Mouse (Mus musculus): ENCODE results near the gene Angel2.

Gene Angel2

DNA sequence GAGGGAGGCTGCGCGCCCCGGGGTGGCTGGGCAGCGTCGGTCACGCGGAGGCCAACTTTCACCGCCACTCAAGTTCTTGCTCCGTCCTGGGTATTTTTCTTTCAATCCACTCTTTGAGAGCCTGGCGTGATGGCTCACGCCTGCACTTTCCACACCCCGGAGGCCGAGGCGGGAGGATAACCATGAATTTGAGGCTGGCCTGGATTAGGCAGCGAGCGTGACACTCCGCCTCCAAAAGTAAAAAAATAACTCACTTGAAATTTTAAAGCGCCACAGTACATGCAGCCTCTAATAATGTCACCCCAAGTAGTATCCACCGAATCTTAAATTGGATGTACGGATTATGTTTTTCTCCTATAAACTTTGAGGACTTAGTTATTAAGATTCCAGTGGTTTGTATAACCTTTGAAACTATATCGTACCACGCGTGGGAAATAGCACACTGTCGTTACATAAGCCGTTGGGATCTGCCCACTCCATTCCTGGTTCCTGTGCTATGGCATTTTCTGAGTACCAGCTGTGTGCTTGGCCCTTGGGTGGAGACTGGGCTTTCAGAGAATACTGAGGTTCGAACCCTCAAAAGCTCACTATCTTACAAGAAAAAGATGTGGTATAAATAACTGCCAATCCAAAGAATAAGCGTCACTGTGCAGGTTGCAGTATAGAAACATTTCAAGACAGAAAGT is 4.2 kb downstream of the Angel2 start:
- no peak for DNase-seq (ENCODE audit: low spot score in 2 of 2)

DNA sequence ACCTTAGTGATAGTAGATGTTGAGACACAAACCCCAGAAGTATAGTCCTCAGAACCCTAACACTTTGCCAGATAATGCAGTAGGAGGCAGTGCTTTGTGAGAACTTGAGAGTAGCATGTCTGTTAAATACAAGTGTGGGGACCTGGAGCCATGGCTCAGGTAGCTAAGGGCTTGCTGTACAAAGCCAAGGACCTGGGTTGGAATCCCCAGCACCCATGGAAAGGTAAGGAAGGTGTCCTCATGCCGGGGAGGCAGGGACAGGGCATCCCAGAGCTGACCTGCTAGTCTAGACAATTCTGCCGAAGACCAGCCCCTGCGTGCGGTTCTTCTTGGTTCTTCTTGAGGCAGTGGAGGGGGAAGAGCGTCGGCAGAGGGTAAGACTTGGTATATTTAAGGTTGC is 5.3 kb downstream of the Angel2 start:
- no peak for DNase-seq (ENCODE audit: low spot score in 2 of 2)

DNA sequence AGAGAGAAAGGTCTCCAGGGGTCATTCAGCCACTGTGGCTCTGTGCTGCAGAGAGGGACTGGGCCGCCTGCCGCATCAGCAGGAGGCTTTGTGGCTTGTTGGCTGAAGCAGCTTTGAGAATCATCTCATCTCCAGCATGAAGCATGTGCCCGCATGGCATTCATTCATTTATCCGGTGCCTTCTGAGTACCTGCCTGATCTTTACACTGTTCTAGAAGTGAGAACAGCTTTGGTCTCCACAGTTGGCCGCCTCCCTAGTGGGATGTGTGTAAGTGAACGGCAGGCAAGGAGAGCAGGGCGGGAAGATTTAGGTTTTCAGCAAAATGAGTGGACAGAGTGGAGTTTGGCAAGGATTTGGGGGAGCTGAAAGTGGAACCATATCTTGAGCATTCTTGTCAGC is 14.9 kb downstream of the Angel2 start:
- no peak for DNase-seq (ENCODE audit: low spot score in 2 of 2)

DNA sequence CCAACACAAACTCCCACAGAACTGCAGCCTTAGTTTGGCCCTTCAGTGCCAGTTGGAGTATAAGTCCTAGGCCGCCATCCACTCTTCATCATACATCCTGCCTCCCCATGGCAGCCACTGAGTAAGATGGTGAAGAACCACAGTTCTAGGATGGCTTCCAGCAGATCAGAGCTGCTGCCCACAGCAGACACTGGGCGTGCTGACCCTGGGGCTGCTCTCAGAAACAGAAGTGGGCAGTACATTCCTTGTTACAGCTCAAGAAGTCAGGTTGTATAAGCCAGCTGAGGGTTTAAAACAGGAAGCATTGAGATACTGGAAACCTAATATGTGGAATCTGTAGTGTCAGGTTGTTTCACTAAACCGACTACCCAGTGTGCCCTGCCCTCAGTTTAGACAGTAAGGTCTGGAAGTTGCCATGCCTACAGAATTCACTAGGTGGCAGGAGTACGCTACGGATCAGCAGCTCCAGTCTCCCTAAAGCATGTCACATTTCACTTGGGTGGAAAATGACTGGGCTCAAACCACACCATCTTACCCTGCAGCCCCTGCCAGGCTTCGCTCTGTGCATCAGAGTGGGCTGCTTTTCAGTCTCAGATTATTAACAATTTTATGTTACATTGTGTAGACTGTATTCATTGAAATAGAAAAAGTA is 19.3 kb downstream of the Angel2 start:
- peak; percentile 46 to 74 for DNase-seq (ENCODE audit: low spot score in 2 of 2)

DNA sequence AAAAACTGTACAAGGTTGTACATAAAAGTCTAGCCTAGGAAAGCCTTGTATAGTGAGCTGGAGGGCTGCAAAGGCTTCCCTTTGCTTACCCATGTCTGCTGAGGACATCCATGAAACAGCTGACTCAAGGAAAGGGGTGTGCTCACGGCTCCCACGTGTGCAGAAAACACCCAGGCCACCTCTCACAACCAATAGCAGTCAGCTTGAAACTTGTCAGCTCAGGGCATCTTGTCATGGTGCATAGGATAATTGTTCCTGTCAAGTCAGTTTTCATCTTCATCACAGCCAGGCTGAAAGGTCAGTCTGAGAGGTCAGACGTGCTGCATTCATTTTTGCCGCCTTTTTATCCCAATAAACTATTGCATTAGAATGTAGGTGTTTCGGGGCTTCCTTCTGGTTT is 23.1 kb downstream of the Angel2 start:
- DNase-seq (ENCODE audit: low spot score in 2 of 2): no peak

DNA sequence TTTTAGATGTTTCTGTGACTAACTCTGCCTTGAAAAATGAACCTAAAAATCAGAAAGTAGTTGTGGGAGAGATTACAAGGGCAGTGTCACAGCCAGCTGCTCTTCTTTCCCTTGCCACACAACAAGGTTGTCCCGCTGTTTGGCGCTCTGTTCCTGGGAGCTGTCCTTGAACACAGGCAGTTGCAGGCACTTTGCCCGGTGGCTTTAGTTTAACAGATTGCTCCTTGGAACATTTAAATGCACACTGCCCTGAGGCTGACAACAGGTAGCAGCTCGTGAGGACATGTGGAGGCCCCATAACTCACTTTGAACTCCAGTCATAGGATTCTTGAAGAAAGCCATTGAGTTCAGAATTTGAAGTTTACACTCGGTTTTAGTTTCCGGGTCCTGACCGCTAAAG is 23.5 kb downstream of the Angel2 start:
- DNase-seq (ENCODE audit: low spot score in 2 of 2): no peak

DNA sequence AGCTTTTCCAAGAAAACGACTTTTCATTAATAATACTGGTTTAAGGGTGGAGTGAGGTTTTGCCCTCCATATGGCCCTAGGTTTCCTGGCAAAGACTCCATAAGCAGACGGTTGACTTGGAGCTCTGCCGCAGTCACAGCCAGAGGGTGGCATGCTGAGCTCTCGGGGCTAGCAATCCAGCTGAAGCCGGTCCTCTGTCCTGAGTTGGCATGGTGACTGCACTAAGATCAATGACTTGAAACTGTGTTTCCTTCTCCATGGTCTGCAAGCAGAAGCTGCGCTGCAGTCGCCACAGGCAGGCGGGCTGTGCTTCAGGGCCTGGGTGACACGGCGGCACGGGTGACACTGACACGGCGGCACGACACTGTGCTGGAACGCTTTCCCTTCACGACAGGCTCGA is 23.9 kb downstream of the Angel2 start:
- DNase-seq (ENCODE audit: low spot score in 2 of 2): no peak

DNA sequence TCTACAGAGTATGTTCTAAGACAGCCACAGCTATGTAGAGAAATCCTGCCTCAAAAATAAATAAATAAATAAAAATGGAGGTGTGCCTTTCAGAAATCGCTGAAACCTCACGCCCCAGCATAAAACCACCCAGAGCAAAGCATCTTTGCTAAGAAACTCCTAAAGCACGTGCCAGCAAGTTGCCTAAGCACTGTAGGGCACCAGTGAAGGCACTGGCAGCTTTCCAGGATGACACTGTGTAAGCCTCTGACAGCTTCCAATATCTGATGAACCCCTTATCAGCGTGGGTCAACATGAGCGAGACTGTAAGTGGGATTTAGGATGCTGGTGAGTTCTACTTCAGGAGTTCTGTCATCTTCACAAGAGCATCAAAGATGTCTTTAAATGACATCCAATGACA is 26.1 kb downstream of the Angel2 start:
- no peak for DNase-seq (ENCODE audit: low spot score in 2 of 2)

DNA sequence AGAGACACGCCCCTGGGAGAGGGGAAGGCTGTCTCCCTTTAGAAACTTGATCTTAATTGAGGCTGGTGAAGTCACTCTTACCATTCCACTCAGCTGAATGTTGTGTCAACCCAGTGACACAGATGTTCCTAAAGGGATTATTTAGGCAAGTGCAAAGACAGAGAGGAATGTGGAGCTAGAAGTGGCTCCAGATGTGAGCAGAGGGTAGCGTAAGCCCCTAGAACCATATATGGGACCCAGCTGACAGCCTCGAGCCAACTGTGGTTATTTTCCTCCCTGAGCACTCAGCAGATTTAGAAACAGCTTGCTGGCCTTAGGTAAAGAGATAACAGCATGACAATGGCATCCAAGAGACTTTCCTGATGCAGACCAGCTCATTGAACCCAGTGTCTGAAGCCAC is 28.1 kb downstream of the Angel2 start:
- DNase-seq (ENCODE audit: low spot score in 2 of 2): no peak

DNA sequence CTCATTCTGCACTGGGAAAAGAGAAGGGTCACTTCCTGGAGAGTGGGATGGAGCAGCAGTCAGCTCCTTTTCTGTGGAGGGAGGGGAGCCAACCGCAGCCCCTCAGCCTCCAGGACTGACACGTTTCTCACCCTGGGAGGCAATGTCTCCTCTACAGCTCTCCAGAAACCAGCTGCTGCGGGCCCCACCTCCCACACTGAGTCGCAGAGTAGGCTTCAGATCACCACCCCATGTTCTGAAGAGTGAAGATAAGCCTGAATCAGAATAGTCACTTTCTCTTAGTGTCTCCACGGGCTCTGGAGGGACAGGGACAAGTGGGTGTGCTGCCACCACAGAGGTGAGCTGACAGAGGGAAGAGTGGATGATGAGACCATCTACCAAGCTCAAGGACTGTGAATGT is 33.9 kb downstream of the Angel2 start:
- no peak for DNase-seq (ENCODE audit: low spot score in 2 of 2)

DNA sequence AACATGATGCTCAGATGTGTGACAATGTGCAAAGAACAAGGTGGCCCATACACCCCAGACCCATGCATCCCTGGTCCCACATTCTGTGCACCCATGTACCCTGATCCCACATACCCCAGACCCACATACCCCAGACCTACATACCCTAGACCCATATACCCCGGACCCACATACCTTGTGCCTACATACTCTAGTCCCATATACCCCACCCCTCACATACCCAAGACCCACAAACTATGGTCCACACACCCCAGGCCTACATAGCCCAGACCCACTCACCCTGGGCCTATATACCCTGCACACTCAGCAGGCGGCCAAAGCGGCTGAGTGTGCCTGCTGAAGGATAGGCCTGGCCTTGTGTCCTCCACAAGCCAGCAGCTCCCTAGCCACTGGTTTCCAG is 37.8 kb downstream of the Angel2 start:
- no peak for DNase-seq (ENCODE audit: low spot score in 2 of 2)

DNA sequence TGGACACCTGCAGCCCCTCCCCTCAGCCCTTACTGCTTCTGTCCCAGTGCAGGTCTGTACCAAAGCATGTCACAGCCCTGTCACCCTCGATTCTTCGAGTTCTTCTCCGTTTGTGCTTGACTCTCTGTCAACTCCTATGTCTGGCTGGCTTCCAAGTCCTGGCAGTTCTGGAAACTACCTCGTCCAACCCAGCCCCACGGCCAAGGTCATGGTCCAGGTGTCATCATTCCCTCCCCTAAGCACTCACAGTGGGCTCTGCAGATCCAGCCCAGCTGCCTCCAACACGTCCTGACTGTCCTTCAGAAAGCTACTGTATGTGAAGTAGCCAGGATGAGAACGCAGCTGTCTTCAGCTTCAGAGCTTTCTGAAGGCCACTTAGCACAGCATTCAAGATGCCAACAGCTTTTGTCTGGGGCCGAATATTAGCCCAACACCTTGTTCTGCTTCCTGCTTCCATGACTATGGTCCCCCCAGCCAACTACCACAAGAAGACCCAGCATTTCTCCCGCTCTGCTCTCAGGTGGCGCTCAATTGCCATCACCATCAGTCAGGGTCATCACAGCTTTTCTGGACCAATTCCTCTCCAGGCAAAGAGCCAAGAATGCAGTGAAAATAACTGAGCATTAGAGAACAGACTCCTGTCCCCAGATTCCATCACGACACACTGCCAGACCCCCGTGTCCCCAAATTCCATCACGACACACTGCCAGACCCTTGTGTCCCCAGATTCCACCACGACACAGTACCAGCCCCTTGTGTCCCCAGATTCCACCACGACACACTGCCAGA is 40.3 kb downstream of the Angel2 start:
- no peak for DNase-seq (ENCODE audit: low spot score in 2 of 2)

DNA sequence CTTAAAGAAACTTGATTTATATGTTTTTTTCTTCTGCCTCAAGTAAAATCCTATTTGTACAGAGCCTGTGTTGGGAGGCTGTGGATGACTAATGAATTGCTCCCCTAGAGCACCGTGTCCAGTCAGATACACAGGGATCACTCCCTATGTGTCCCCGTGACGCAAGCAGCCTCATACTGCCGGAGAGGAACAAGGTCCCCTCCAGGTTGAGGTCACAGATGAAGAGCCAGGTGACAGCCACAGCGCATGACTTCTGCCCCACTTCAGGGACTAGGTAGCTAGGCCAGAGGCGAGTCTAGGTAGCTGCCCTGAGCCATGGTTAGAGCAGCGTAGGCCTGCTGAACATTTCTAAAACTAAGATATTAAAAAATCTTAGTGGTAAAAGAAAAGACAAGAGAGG is 43.1 kb downstream of the Angel2 start:
- no peak for DNase-seq (ENCODE audit: low spot score in 2 of 2)

DNA sequence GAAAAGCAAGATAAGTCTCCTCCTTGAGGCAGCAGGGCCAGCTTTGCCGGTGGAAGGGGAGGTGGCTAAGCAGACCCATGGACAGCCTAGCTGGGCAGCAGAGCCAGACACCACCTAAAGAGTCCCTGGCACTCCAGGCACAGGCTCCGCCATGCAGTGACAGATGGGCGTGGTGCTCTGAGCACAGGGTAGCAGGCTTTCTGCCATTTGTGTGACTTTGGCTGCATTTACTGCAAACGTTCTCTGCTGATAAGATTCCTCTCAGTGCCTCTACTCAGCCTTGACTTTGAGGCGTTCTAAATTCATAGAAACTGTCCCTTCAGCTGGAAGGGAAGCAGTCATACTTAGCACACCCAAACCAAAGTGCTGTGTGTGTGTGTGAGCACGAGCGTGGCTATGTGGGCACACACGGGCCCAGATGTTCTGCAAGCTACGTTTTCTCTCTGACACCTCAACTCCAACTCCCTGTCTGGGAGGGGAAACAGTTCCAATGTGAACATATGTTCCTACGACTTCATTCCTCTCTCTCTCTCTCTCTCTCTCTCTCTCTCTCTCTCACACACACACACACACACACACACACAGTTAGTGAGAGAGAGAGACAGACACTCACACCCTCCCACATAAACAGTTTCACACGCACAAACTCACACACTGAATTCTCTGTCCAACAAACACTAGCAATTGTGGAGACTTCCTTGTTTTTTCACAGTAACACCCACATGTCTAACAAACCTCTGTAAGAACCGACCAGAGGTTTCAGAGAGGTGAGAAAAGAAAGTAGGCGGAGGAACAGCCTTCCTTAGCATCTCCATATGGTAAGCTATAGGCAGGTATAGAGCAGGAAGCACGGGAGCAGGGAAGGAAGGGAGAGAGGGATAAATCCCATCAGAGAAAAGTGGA is 47.0 kb downstream of the Angel2 start:
- no peak for DNase-seq (ENCODE audit: low spot score in 2 of 2)

DNA sequence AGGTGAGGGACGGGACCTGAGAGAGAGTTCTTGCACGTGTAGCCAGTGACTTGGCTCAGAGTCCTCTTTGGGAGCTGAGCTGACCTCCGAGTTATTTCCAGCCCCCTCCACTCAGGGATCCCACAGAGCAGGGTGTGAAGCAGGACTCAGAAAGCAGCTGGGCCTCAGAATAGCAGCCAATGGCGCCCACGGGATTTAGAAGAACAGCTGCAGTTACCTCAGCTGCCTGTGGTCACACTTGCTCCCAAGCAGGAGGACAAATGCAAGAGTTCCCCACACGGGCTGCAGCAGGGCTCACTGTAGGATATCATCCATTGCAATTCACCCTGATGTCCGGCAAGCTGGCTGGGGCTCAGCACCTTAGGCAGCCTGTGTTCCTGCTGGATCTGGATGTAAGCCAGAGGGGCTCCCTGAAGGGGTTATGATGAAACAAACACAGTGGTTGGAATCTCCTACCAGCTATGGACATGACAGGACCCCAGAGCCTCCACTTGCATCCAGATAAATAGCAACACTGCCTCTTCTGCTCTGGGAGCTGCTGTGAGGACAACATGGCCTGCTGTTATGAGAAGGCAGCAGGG is 47.8 kb downstream of the Angel2 start:
- no peak for DNase-seq (ENCODE audit: low spot score in 2 of 2)

DNA sequence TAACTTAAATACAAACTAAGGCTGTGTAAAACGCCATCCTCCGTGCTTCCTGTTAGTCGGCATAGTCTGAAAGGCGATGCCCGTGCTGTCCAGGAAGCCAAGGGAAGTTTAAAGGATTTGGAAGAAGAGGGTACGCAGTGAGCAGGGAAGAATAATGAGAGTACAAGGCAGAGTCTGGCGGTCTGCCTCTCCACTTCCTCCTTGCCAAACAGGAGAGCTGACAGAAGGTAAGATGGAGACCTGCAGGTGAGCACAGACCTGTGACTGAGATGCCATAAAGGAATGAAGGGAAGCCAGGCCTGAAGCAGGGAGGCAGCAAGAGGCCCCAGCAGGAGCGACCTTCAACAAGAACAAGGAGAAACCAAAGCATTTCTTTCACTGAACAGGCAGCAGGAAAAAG is 49.3 kb downstream of the Angel2 start:
- no peak for DNase-seq (ENCODE audit: low spot score in 2 of 2)

DNA sequence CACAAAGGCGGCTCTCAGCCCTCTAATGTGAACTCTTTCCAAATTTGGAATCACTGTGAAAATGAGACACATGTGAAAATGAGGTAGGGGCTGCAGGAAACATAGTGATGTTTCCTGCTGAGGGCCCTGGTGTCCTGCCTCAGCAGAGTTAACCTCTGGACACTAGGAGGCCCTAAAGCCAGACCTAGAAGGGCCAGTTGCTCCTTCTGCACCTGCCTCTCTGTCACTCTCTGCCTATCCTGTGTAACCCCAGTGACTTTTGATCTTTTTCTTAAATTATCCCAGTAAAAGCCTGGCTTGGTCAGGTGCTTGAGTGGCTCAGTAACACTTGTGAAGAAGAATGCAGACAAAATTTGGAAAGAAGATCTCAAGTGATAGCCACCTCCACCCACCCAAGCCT is 49.9 kb downstream of the Angel2 start:
- no peak for DNase-seq (ENCODE audit: low spot score in 2 of 2)

DNA sequence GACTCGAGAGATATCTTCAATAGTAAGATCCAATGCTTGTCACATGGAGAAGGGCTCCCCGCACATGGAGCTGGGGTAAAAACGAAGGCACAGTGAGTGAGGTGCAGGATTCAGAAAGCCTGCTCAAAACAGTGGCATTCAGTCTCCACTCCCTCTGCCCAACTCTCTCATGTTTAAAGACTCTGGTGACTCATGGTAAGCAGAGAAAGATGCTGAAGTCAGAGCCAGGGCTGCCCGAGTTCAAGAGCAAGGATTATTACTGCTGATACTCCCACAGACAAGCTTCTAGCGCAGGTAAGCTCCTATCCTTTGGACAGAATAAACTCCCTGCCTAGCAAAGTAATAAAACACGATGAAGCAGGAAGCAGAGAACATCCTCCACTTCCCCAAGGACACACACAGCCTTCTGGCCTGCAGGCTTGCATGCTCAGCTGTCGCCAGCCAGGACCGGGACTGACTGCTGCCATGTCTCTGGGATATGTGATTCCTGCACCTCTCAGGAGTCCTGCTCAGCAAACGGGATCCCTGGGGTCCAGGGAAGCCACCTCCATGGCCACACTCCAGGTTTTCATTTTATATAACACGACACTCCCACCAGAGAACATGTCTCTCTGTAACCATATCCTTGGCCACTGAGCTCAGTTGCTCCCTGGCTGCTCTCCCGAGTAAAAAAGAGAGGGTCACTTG is 52.1 kb downstream of the Angel2 start:
- no peak for DNase-seq (ENCODE audit: low spot score in 2 of 2)

DNA sequence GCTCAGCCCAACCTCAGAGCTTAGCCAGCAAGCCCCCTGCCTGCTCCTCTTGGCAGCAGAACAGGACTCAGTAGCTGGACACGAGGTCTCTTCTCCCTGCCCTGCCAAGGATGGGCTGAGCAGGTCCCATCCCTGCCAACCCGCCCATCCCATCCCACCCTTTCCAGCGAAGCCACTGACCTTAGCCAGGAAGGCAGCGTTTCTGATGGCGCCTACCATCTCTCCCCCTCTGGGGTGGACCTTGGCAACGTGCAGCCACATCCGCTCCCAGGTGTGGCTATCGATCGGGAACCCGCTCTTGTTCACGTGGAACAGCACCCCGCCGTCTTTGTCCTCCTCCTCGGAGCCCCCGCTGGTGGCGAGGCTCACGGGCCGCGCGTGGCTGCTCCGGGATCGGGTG is 53.1 kb downstream of the Angel2 start:
- no peak for DNase-seq (ENCODE audit: low spot score in 2 of 2)

DNA sequence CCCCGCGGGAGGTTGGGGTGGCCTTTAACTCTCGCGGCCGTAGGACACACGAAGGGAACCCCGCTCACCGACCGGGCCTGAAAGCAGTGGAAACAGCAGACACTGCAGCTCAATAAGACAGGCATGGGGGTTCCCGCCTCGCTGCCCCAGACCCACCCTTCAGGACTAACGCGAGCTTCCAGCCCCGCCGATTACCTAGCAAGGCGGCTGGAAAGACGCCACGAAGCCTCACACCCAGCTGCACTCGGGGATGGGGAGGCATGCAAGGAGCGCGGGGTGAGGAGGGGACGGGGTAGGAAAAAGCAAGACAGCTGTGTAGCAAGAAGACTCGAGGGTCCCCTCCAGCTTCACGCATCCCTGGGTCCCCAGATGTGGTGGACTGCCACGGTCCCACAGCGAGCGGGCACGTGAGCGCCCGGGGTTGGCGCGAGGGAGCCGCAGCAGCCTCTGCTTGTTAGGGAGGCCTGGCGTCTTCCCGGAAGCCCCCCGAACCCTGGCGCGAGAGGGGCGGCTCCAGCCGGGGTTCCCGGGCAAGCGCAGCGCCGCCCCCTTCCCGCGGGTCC is 53.7 kb downstream of the Angel2 start:
- no peak for DNase-seq (ENCODE audit: low spot score in 2 of 2)

DNA sequence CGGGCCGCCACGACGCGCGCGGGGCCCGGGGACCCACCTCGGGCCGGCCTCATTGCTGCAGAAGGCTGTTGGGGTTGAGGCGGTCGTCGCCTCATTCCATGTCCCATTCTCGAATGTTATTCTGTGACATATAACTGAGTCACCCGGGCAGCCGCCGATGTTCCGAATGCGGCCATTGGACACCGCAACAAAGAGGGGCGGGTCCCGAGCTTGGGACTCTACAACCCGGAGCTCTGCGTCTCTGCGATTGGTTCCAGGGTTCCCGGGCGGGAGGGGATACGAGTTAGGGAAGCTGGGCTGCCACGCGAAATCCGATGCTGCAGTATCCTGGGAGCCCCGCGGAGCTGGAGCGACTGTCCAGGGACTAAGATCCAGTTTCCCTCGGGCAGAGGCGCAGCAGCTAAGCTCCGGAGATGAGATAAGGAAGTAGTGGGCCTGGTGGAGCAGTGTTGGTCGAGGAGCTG is 54.2 kb downstream of the Angel2 start, which contains the start of gene Vash2:
Gene Vash2, minus strand, starts transcription at position 197 of the 464 bp plus-strand sequence.
- DNase-seq (ENCODE audit: low spot score in 2 of 2): peak; percentile 53 to 62
